Comparison of ENCODE assay signal across 11 mouse cellular contexts in genomic region chr3:37747258-37748001, GRCm38 (mm10). TPM values are rescaled to one million over a fixed set of nuclear protein-coding genes. Genes with fewer than 3 reads are reported as not detected.
DNase-seq lines count a peak whose midpoint lies in the region; ATAC-seq lines count a peak whose summit lies in the region.
"Had no signal": no experiment of that assay in that cellular context is flagged by ENCODE, and none has a peak within 500 bp of the region (broad histone marks: within the 10 kb centered on the region; RNA-seq: fewer than 3 reads in every experiment).

No protein-coding gene starts in this region.

- peak overlapping the region; percentile 88 for H3K27ac ChIP-seq in lung, embryonic 16.5 days (ENCODE audit: low read length)
- peak overlapping the region; percentile 40; the same call in 1 of the 2 replicates for H3K27ac ChIP-seq in embryonic facial prominence, embryonic 10.5 days (replicated peaks)
- H3K27ac ChIP-seq in liver, embryonic 13.5 days = peak overlapping the region; percentile 41; the same call in 1 of the 2 replicates
- H3K27ac ChIP-seq in stomach, embryonic 14.5 days (ENCODE audit: low read length) = peak overlapping the region; percentile 61
- H3K27ac ChIP-seq: hindbrain, embryonic 14.5 days had no signal

- H3K36me3 ChIP-seq in lung, embryonic 16.5 days (ENCODE audit: control insufficient read depth, insufficient read depth, low read length) = no peaks in the 10 kb centered on the region
- H3K36me3 ChIP-seq in embryonic facial prominence, embryonic 10.5 days (replicated peaks) = no peaks in the 10 kb centered on the region
- H3K36me3 ChIP-seq in liver, embryonic 13.5 days = no peaks in the 10 kb centered on the region
- no peaks in the 10 kb centered on the region for H3K36me3 ChIP-seq in stomach, embryonic 14.5 days (ENCODE audit: control insufficient read depth, insufficient read depth, low read length)

- peaks cover 4% of the 10 kb centered on the region; the same call in 1 of the 2 replicates for H3K27me3 ChIP-seq in lung, embryonic 16.5 days (ENCODE audit: control insufficient read depth, insufficient read depth, low read depth, low read length)
- no peaks in the 10 kb centered on the region for H3K27me3 ChIP-seq in embryonic facial prominence, embryonic 10.5 days (replicated peaks; ENCODE audit: low read depth, poor library complexity, severe bottlenecking)
- 0 out of 2 replicates have a peak, but pooled peaks cover 2% of the 10 kb centered on the region for H3K27me3 ChIP-seq in liver, embryonic 13.5 days
- H3K27me3 ChIP-seq in stomach, embryonic 14.5 days (ENCODE audit: control insufficient read depth, insufficient read depth, low read length) = no peaks in the 10 kb centered on the region

- H3K9me3 ChIP-seq in lung, embryonic 16.5 days (ENCODE audit: control insufficient read depth, low read length) = no peaks in the 10 kb centered on the region
- no peaks in the 10 kb centered on the region for H3K9me3 ChIP-seq in embryonic facial prominence, embryonic 10.5 days
- no peaks in the 10 kb centered on the region for H3K9me3 ChIP-seq in liver, embryonic 13.5 days (replicated peaks)
- no peaks in the 10 kb centered on the region for H3K9me3 ChIP-seq in stomach, embryonic 14.5 days (ENCODE audit: control insufficient read depth, low read depth, low read length)

- ATAC-seq in lung, embryonic 16.5 days (ENCODE audit: low read depth) = peak; percentile 65
- peak; percentile 60 for ATAC-seq in liver, embryonic 13.5 days (ENCODE audit: low read depth)
- no peak for ATAC-seq in stomach, embryonic 14.5 days (ENCODE audit: insufficient number of reproducible peaks, insufficient read depth, low FRiP score, low read depth)

- no peak overlapping the region for H3K4me2 ChIP-seq in lung, embryonic 16.5 days (ENCODE audit: low read depth, low read length)
- peak overlapping the region; percentile 29 for H3K4me2 ChIP-seq in liver, embryonic 13.5 days
- no peak overlapping the region for H3K4me2 ChIP-seq in stomach, embryonic 14.5 days (replicated peaks; ENCODE audit: low read depth, low read length)
- H3K4me2 ChIP-seq: hindbrain, embryonic 14.5 days had no signal

- 56% methylated on average over 9 of the region's 9 CpGs for WGBS in lung, embryonic 16.5 days
- 82% methylated on average over 9 of the region's 9 CpGs for whole genome bisulfite sequencing in embryonic facial prominence, embryonic 10.5 days
- 45% methylated on average over 9 of the region's 9 CpGs for WGBS in liver, embryonic 13.5 days (ENCODE audit: insufficient replicate concordance)
- 75% methylated on average over 9 of the region's 9 CpGs for WGBS in stomach, embryonic 14.5 days

- no peak for DNase-seq in lung, postnatal 4 days
- no peak for DNase-seq in embryonic facial prominence, embryonic 10.5 days (ENCODE audit: low spot score)
- no peak for DNase-seq in liver, embryonic 13.5 days
- DNase-seq in left cerebral cortex, postnatal 4 days = no peak
- DNase-seq in spleen, adult 12 weeks (ENCODE audit: low spot score) = no peak
- DNase-seq in retina, postnatal 1 day = no peak
- DNase-seq: adrenal gland, adult 2 months had no signal

- no peak overlapping the region for H3K9ac ChIP-seq in lung, embryonic 16.5 days (ENCODE audit: low read length)
- H3K9ac ChIP-seq in liver, embryonic 13.5 days = no peak overlapping the region
- no peak overlapping the region for H3K9ac ChIP-seq in stomach, embryonic 14.5 days (replicated peaks; ENCODE audit: low read depth, low read length)
- H3K9ac ChIP-seq: hindbrain, embryonic 14.5 days had no signal

- intact Hi-C loops in left cerebral cortex, postnatal 4 days (cut with DNase I) = no loop called here

- H3K4me1 ChIP-seq in lung, embryonic 16.5 days (replicated peaks; ENCODE audit: control insufficient read depth, insufficient read depth, low read length) = peaks cover 9% of the 10 kb centered on the region
- H3K4me1 ChIP-seq in embryonic facial prominence, embryonic 10.5 days = peaks cover 9% of the 10 kb centered on the region; the same call in 1 of the 2 replicates
- peaks cover 22% of the 10 kb centered on the region for H3K4me1 ChIP-seq in liver, embryonic 13.5 days (replicated peaks)
- H3K4me1 ChIP-seq in stomach, embryonic 14.5 days (ENCODE audit: control insufficient read depth, insufficient read depth, low read length) = no peaks in the 10 kb centered on the region

- H3K4me3 ChIP-seq in lung, embryonic 16.5 days (ENCODE audit: low read length) = no peak overlapping the region
- H3K4me3 ChIP-seq in embryonic facial prominence, embryonic 10.5 days = no peak overlapping the region
- H3K4me3 ChIP-seq in liver, embryonic 13.5 days (replicated peaks) = no peak overlapping the region
- H3K4me3 ChIP-seq in stomach, embryonic 14.5 days (ENCODE audit: low read depth, low read length) = no peak overlapping the region

RNA-seq across cellular contexts. Expression of gene Gm5148, which starts 23.1 kb away (rescaled TPM):
- polyA plus RNA-seq in lung, embryonic 16.5 days (2015; fragmentation: Nextera tagmentation; extraction: Ambion mirVana) = 6.0 and 8.0 TPM in 2 replicates
- 3.1 and 4.1 TPM in 2 replicates for polyA plus RNA-seq in embryonic facial prominence, embryonic 10.5 days (2016; fragmentation: Nextera tagmentation; extraction: Ambion mirVana)
- 2.6 and 2.7 TPM in 2 replicates for polyA plus RNA-seq in liver, embryonic 13.5 days (2015; fragmentation: Nextera tagmentation; extraction: Ambion mirVana)
- polyA plus RNA-seq in stomach, embryonic 14.5 days (2014; fragmentation: Nextera tagmentation; extraction: Ambion mirVana) = 7.7 and 8.7 TPM in 2 replicates
- 1 to 10 TPM; 1.5 to 2.8 TPM for total RNA-seq in left cerebral cortex, postnatal 4 days (2021)
- total RNA-seq: heart, adult 8-10 months had no signal
